Mouse (Mus musculus) CH12.LX (cell line): ENCODE measurements at regions not wholly inside any gene's neighbourhood (a gene's known extent, or its start where the extent isn't known, plus 50 kb on each side); places are given as distances from the start of the nearest gene placed in this dataset.

ENCODE experiments used
- DNase-seq: peaks from one replicate; pipeline ENCODE4 v3.0.0-alpha.2; 2013; ENCODE audit errors: extremely low read depth
- H3K27ac ChIP-seq: 2 replicates; pipeline ENCODE4 v1.5.1; 2012; ENCODE audit warnings: low read depth, mild to moderate bottlenecking, control low read depth, moderate library complexity; ENCODE audit not compliant: insufficient read depth
- H3K27me3 ChIP-seq: replicated peaks from 2 replicates; pipeline ENCODE3; 2012; ENCODE audit warnings: inconsistent platforms
- H3K36me3 ChIP-seq, 2 experiments: replicated peaks in 1 of 2; 2 replicates each; pipeline versions ENCODE3 to v1.6.1; 2012; ENCODE audit warnings: inconsistent platforms in 1 of 2, low read length in 1 of 2, mild to moderate bottlenecking in 1 of 2, mixed read lengths in 1 of 2, moderate library complexity in 1 of 2; ENCODE audit not compliant: control insufficient read depth in 1 of 2, insufficient read depth in 1 of 2
- H3K4me1 ChIP-seq, 2 experiments: 2 replicates each; pipeline ENCODE4 v1.6.1; 2012; ENCODE audit warnings: inconsistent platforms in 1 of 2, moderate library complexity in 1 of 2; ENCODE audit not compliant: insufficient read depth in 2 of 2, control insufficient read depth in 1 of 2
- H3K4me2 ChIP-seq: 2 replicates; pipeline ENCODE4 v1.6.1; 2012; ENCODE audit warnings: low read depth, mild to moderate bottlenecking, control low read depth; ENCODE audit not compliant: poor library complexity, insufficient read depth, severe bottlenecking
- H3K4me3 ChIP-seq, 3 experiments: fragments of 150-350 bp in 1 of 3; sonication (generic) in 1 of 3; replicated peaks in 1 of 3; 2 replicates each; pipeline versions ENCODE3 to v1.5.1; 2011 to 2012; ENCODE audit warnings: low read depth in 2 of 3, low read length in 2 of 3, mild to moderate bottlenecking in 2 of 3, moderate library complexity in 2 of 3, control low read depth in 1 of 3, improper control_type of control experiment in 1 of 3, inconsistent platforms in 1 of 3, mixed read lengths in 1 of 3; ENCODE audit not compliant: poor library complexity in 1 of 3
- H3K79me2 ChIP-seq: replicated peaks from 2 replicates; pipeline ENCODE4 v1.6.1; 2012; ENCODE audit warnings: mild to moderate bottlenecking, moderate library complexity; ENCODE audit not compliant: control insufficient read depth, poor library complexity, insufficient read depth, severe bottlenecking; ENCODE audit errors: extremely low read depth
- H3K9ac ChIP-seq: 2 replicates; pipeline ENCODE4 v1.6.1; 2012; ENCODE audit warnings: low read depth, mild to moderate bottlenecking, control low read depth, moderate library complexity; ENCODE audit not compliant: insufficient read depth
- H3K9me3 ChIP-seq: replicated peaks from 2 replicates; pipeline ENCODE3; 2012; ENCODE audit warnings: low read length, inconsistent platforms, mixed read lengths
- BHLHE40 ChIP-seq: IDR thresholded peaks from 2 replicates; pipeline ENCODE4 v1.6.1; 2011; ENCODE audit warnings: mild to moderate bottlenecking, low read depth, low read length, improper control_type of control experiment
- CHD1 ChIP-seq: IDR thresholded peaks from 2 replicates; pipeline ENCODE4 v1.6.1; 2012; ENCODE audit warnings: low read depth, low read length, improper control_type of control experiment, inconsistent platforms
- CHD2 ChIP-seq: IDR thresholded peaks from 2 replicates; pipeline ENCODE4 v1.6.1; 2011; ENCODE audit warnings: low read length, improper control_type of control experiment
- CTCF ChIP-seq, 2 experiments: IDR thresholded peaks in 1 of 2; conservative IDR thresholded peaks in 1 of 2; 2 replicates each; pipeline ENCODE4 v1.5.1; 2011 to 2012; ENCODE audit warnings: low read depth in 2 of 2, low read length in 2 of 2, improper control_type of control experiment in 1 of 2, inconsistent platforms in 1 of 2, mild to moderate bottlenecking in 1 of 2, moderate library complexity in 1 of 2
- E2F4 ChIP-seq: IDR thresholded peaks from 2 replicates; pipeline ENCODE4 v1.6.1; 2011; ENCODE audit warnings: low read depth, low read length, improper control_type of control experiment; ENCODE audit not compliant: insufficient replicate concordance
- EP300 ChIP-seq: IDR thresholded peaks from 2 replicates; pipeline ENCODE4 v1.6.1; 2011; ENCODE audit warnings: low read length, improper control_type of control experiment
- GABPA ChIP-seq: IDR thresholded peaks from 2 replicates; pipeline ENCODE4 v1.6.1; 2012; ENCODE audit warnings: low read depth, low read length, improper control_type of control experiment, inconsistent platforms; ENCODE audit not compliant: insufficient replicate concordance
- KAT2A ChIP-seq: IDR thresholded peaks from 2 replicates; pipeline ENCODE4 v1.6.1; 2012; ENCODE audit warnings: low read length, improper control_type of control experiment, inconsistent platforms; ENCODE audit not compliant: insufficient replicate concordance
- MAX ChIP-seq: IDR thresholded peaks from 2 replicates; pipeline ENCODE4 v1.6.1; 2011; ENCODE audit warnings: low read length, improper control_type of control experiment
- MYC ChIP-seq: IDR thresholded peaks from 2 replicates; pipeline ENCODE4 v1.6.1; 2011; ENCODE audit warnings: low read depth, mild to moderate bottlenecking, improper control_type of control experiment, low read length
- PAX5 ChIP-seq: IDR thresholded peaks from 2 replicates; pipeline ENCODE4 v1.6.1; 2012; ENCODE audit warnings: low read length, inconsistent platforms, mixed read lengths
- RAD21 ChIP-seq: IDR thresholded peaks from 2 replicates; pipeline ENCODE4 v1.6.1; 2011; ENCODE audit warnings: low read depth, mild to moderate bottlenecking, low read length, improper control_type of control experiment, moderate library complexity
- RCOR1 ChIP-seq: conservative IDR thresholded peaks from 2 replicates; pipeline ENCODE4 v1.6.1; 2012; ENCODE audit warnings: low read depth, mild to moderate bottlenecking, inconsistent platforms, low read length, improper control_type of control experiment
- SMC3 ChIP-seq: IDR thresholded peaks from 2 replicates; pipeline ENCODE4 v1.6.1; 2011; ENCODE audit warnings: low read depth, low read length, improper control_type of control experiment
- TCF12 ChIP-seq: IDR thresholded peaks from 2 replicates; pipeline ENCODE4 v1.6.1; 2014; ENCODE audit warnings: low read depth, mild to moderate bottlenecking, inconsistent platforms, low read length, improper control_type of control experiment
- USF2 ChIP-seq: conservative IDR thresholded peaks from 2 replicates; pipeline ENCODE4 v1.6.1; 2011; ENCODE audit warnings: low read depth, low read length, improper control_type of control experiment
- ZC3H11A ChIP-seq: IDR thresholded peaks from 2 replicates; pipeline ENCODE4 v1.6.1; 2012; ENCODE audit warnings: low read depth, mild to moderate bottlenecking, inconsistent platforms, low read length, improper control_type of control experiment
- ZMIZ1 ChIP-seq: IDR thresholded peaks from 2 replicates; pipeline ENCODE4 v1.6.1; 2012; ENCODE audit warnings: low read depth, mild to moderate bottlenecking, inconsistent platforms, low read length, improper control_type of control experiment
- dilution Hi-C: fragments of 300-500 bp; cut with MboI; formaldehyde crosslinking; loops from 2 replicates; pipeline ENCODE4 v1.14.3; 2020; ENCODE audit warnings: low sequenced_read_pairs; ENCODE audit not compliant: extremely low pct_unique_long_range_greater_than_20kb, extremely low pct_ligation_motif_present
- in situ Hi-C: fragments of 300-500 bp; cut with MboI; formaldehyde crosslinking; loops from 3 replicates; pipeline ENCODE4 v1.14.3; 2019; ENCODE audit warnings: low sequenced_read_pairs, low pct_ligation_motif_present, low pct_unique_long_range_greater_than_20kb, mixed read lengths

- Histone ChIP-seq H3K36me3 (no peaks in the 10 kb centered on the region), H3K27me3 (no peaks in the 10 kb centered on the region), H3K9me3 (no peaks in the 10 kb centered on the region), H3K9ac (no peak overlapping the region)
- dilution Hi-C loops = no loop called here
- TF ChIP-seq CTCF (conservative IDR thresholded peaks at IDR 0.05 in 1 of 2, IDR thresholded peaks at IDR 0.05 in 1 of 2; ENCODE audit: low read depth in 2 of 2, low read length in 2 of 2) = peak; percentile 26 to 30; a peak in 3 of 4 replicates
- no peak for TF ChIP-seq USF2
- peak; percentile 14 for TF ChIP-seq RAD21
- TF ChIP-seq BHLHE40 = no peak
- TF ChIP-seq CHD2 = no peak
- no peak for TF ChIP-seq GABPA
- TF ChIP-seq, all 38 proteins: peak for 2
- H3K4me1 ChIP-seq = peaks cover 0 to 9% of the 10 kb centered on the region in 2 experiments; a peak in 2 of 4 replicates
- peak; percentile 14 for DNase-seq
- no peak overlapping the region for H3K4me3 ChIP-seq
- in situ Hi-C loops = no loop called here
- no peak overlapping the region for H3K4me2 ChIP-seq
- no peaks in the 10 kb centered on the region for H3K79me2 ChIP-seq
- H3K27ac ChIP-seq = no peak overlapping the region
Measured at GRCm38 (mm10) chr8:103976488-103976887, 124.9 kb upstream of the Cdh5 start.

- Histone ChIP-seq H3K27me3 (no peaks in the 10 kb centered on the region), H3K4me3 (no peak overlapping the region), H3K9me3 (no peaks in the 10 kb centered on the region), H3K4me1 (peaks cover 0 to 9% of the 10 kb centered on the region in 2 experiments; a peak in 2 of 4 replicates), H3K79me2 (no peaks in the 10 kb centered on the region), H3K27ac (no peak overlapping the region), H3K36me3 (no peaks in the 10 kb centered on the region), H3K9ac (no peak overlapping the region), H3K4me2 (no peak overlapping the region)
- TF ChIP-seq PAX5 = no peak
- TF ChIP-seq ZC3H11A = no peak
- no peak for TF ChIP-seq KAT2A
- no peak for TF ChIP-seq E2F4
- no peak for TF ChIP-seq BHLHE40
- TF ChIP-seq MYC = no peak
- no peak for TF ChIP-seq SMC3
- TF ChIP-seq CTCF (conservative IDR thresholded peaks at IDR 0.05 in 1 of 2, IDR thresholded peaks at IDR 0.05 in 1 of 2; ENCODE audit: low read depth in 2 of 2, low read length in 2 of 2) = no peak
- no peak for TF ChIP-seq ZMIZ1
- TF ChIP-seq CHD1 = no peak
- TF ChIP-seq RCOR1 = no peak
- TF ChIP-seq EP300 = no peak
- no peak for TF ChIP-seq MAX
- TF ChIP-seq TCF12 = no peak
- dilution Hi-C loops (no loop called here), in situ Hi-C loops (no loop called here)
- DNase-seq = no peak
Measured at GRCm38 (mm10) chr8:103978948-103979347, 122.5 kb upstream of the Cdh5 start.
